Mouse (Mus musculus): ENCODE measurements around the gene Mrln.

DNA sequence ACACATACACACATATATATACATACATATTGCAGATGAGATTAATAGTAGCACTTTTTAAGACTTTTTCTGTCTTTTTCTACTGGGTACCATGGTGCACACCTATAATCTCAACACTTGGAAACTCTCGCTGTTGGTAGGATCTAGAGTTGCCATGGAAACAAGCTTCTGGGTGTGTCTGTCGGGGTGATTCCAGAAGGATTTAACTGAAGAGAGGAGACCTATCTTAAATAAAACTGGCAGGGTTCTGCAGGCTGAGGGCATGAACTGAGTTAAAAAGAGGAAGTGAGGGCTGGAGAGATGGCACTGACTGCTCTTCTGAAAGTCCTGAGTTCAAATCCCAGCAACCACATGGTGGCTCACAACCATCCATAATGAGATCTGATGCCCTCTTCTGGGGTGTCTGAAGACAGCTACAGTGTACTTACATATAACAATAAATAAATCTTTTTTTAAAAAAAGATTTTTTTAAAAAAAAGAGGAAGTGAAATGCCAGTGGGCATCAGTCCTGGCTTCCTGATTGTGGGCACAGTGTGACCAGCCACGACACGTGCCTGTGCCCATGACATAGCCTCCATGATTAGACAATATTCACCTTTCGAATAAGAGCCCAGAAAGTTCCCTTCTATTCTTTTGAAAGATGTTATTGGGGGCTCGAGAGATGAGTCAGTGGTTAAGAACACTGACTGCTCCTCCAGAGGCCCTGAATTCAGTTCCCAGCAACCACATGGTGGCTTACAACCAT lies 4.8 kb upstream of the Mrln start:
- TF ChIP-seq POLR2A (IDR thresholded peaks at IDR 0.05; ENCODE audit: borderline replicate concordance, insufficient read depth, low read length) (no peak), CTCF (IDR thresholded peaks at IDR 0.05; ENCODE audit: borderline replicate concordance, insufficient read depth, low read depth, low read length) (no peak)
